Mouse (Mus musculus) midbrain, embryonic 15.5 days (tissue): ENCODE results near the gene Thrb. TPM values are rescaled to one million over a fixed set of nuclear protein-coding genes. Genes with fewer than 3 reads are reported as not detected.

Experiments used
- ATAC-seq: fragments of 200-750 bp; cut with Nextera tagmentation; replicated peaks from 2 replicates; pipeline ENCODE4 v1.8.0; 2017; ENCODE audit warnings: moderate TSS enrichment
- H3K27ac ChIP-seq: fragments of 300-500 bp; sonication (generic); 2 replicates; pipeline ENCODE4 v1.5.1; 2015; ENCODE audit warnings: mild to moderate bottlenecking, inconsistent platforms
- H3K27me3 ChIP-seq: fragments of 300-500 bp; sonication (generic); replicated peaks from 2 replicates; pipeline ENCODE4 v1.6.1; 2015; ENCODE audit warnings: inconsistent platforms
- H3K36me3 ChIP-seq: fragments of 300-500 bp; sonication (generic); replicated peaks from 2 replicates; pipeline ENCODE4 v1.6.1; 2015; ENCODE audit warnings: inconsistent platforms
- H3K4me1 ChIP-seq: fragments of 300-500 bp; sonication (generic); 2 replicates; pipeline ENCODE4 v1.6.1; 2015; ENCODE audit warnings: inconsistent platforms
- H3K4me2 ChIP-seq: fragments of 300-500 bp; sonication (generic); 2 replicates; pipeline ENCODE4 v1.6.1; 2015; ENCODE audit warnings: inconsistent platforms, mild to moderate bottlenecking, moderate library complexity
- H3K4me3 ChIP-seq: fragments of 300-500 bp; sonication (generic); 2 replicates; pipeline ENCODE4 v1.5.1; 2015; ENCODE audit warnings: mild to moderate bottlenecking, inconsistent platforms
- H3K9ac ChIP-seq: fragments of 300-500 bp; sonication (generic); 2 replicates; pipeline ENCODE4 v1.6.1; 2015; ENCODE audit warnings: mild to moderate bottlenecking, inconsistent platforms
- H3K9me3 ChIP-seq: fragments of 300-500 bp; sonication (generic); 2 replicates; pipeline ENCODE4 v1.6.1; 2016; ENCODE audit warnings: inconsistent platforms
- whole genome bisulfite sequencing: fragments of 180-500 bp; shearing (Covaris S2); methylation state at CpG from one replicate; pipeline ENCODE4 v1.1.7; 2015; ENCODE audit warnings: mixed read lengths; 5-methylcytosine and 5-hydroxymethylcytosine counted together
- polyA plus RNA-seq: library from polyadenylated mRNA; unstranded; fragments of >200 nt; fragmentation: Nextera tagmentation; extraction: Ambion mirVana; gene quantifications from 2 replicates; pipeline ENCODE4 v1.2.1, GENCODE M21; 2015

The Thrb gene
- polyA plus RNA-seq, 1 experiment from 2014 or later, result 2.3 TPM

GRCm38 (mm10) chr14:17674335-17674734, 14.3 kb downstream of the Thrb start:
- no peaks in the 10 kb centered on the region for H3K36me3 ChIP-seq
- H3K27me3 ChIP-seq, result no peaks in the 10 kb centered on the region
- H3K27ac ChIP-seq, result no peak overlapping the region
- no peak overlapping the region for H3K9ac ChIP-seq
- no peaks in the 10 kb centered on the region for H3K4me1 ChIP-seq
- no peak for ATAC-seq
- no peak overlapping the region for H3K4me2 ChIP-seq
- H3K4me3 ChIP-seq, result no peak overlapping the region
- no peaks in the 10 kb centered on the region for H3K9me3 ChIP-seq
- WGBS, result 95% methylated on average over 1 of the region's 1 CpGs

- WGBS, result 92% methylated on average over 3 of the region's 3 CpGs
- Histone ChIP-seq H3K4me2 (no peak overlapping the region), H3K4me1 (no peaks in the 10 kb centered on the region), H3K9ac (no peak overlapping the region), H3K36me3 (no peaks in the 10 kb centered on the region), H3K27me3 (no peaks in the 10 kb centered on the region), H3K9me3 (no peaks in the 10 kb centered on the region), H3K27ac (no peak overlapping the region), H3K4me3 (no peak overlapping the region)
- no peak for ATAC-seq
These were observed 15.2 kb downstream of the Thrb start for GRCm38 (mm10) chr14:17675214-17675613.

GRCm38 (mm10) chr14:17681479-17681878, 21.4 kb downstream of the Thrb start:
- no peaks in the 10 kb centered on the region for H3K4me1 ChIP-seq
- no peak for ATAC-seq
- no peaks in the 10 kb centered on the region for H3K36me3 ChIP-seq
- H3K27me3 ChIP-seq, result no peaks in the 10 kb centered on the region
- H3K9ac ChIP-seq, result no peak overlapping the region
- H3K27ac ChIP-seq, result no peak overlapping the region
- H3K9me3 ChIP-seq, result no peaks in the 10 kb centered on the region
- no peak overlapping the region for H3K4me2 ChIP-seq
- no peak overlapping the region for H3K4me3 ChIP-seq

GRCm38 (mm10) chr14:17684881-17685280, 24.8 kb downstream of the Thrb start:
- no peak for ATAC-seq
- Histone ChIP-seq H3K36me3 (no peaks in the 10 kb centered on the region), H3K4me1 (no peaks in the 10 kb centered on the region), H3K27me3 (no peaks in the 10 kb centered on the region), H3K9ac (no peak overlapping the region), H3K9me3 (no peaks in the 10 kb centered on the region), H3K4me2 (no peak overlapping the region), H3K27ac (no peak overlapping the region), H3K4me3 (no peak overlapping the region)
- WGBS, result 83% methylated on average over 1 of the region's 1 CpGs

- no peaks in the 10 kb centered on the region for H3K4me1 ChIP-seq
- no peaks in the 10 kb centered on the region for H3K9me3 ChIP-seq
- 99% methylated on average over 3 of the region's 3 CpGs for WGBS
- H3K27ac ChIP-seq, result no peak overlapping the region
- no peaks in the 10 kb centered on the region for H3K27me3 ChIP-seq
- H3K4me3 ChIP-seq, result no peak overlapping the region
- ATAC-seq, result no peak
- H3K9ac ChIP-seq, result no peak overlapping the region
- H3K4me2 ChIP-seq, result no peak overlapping the region
- no peaks in the 10 kb centered on the region for H3K36me3 ChIP-seq
These were observed 25.4 kb downstream of the Thrb start for GRCm38 (mm10) chr14:17685491-17685890.

- H3K4me2 ChIP-seq, result no peak overlapping the region
- H3K36me3 ChIP-seq, result no peaks in the 10 kb centered on the region
- no peaks in the 10 kb centered on the region for H3K9me3 ChIP-seq
- 86% methylated on average over 3 of the region's 3 CpGs for WGBS
- H3K27me3 ChIP-seq, result no peaks in the 10 kb centered on the region
- no peak overlapping the region for H3K9ac ChIP-seq
- H3K27ac ChIP-seq, result no peak overlapping the region
- no peak for ATAC-seq
- H3K4me3 ChIP-seq, result no peak overlapping the region
- H3K4me1 ChIP-seq, result no peaks in the 10 kb centered on the region
These were observed 26.9 kb downstream of the Thrb start for GRCm38 (mm10) chr14:17686939-17687338.

- 80% methylated on average over 1 of the region's 1 CpGs for WGBS
- H3K27ac ChIP-seq, result no peak overlapping the region
- ATAC-seq, result no peak
- H3K4me3 ChIP-seq, result no peak overlapping the region
- no peaks in the 10 kb centered on the region for H3K9me3 ChIP-seq
- no peak overlapping the region for H3K4me2 ChIP-seq
- H3K9ac ChIP-seq, result no peak overlapping the region
- H3K4me1 ChIP-seq, result no peaks in the 10 kb centered on the region
- H3K36me3 ChIP-seq, result no peaks in the 10 kb centered on the region
- no peaks in the 10 kb centered on the region for H3K27me3 ChIP-seq
These were observed 31.2 kb downstream of the Thrb start for GRCm38 (mm10) chr14:17691246-17691645.

GRCm38 (mm10) chr14:17695526-17695925, 35.5 kb downstream of the Thrb start:
- H3K4me2 ChIP-seq, result no peak overlapping the region
- no peaks in the 10 kb centered on the region for H3K4me1 ChIP-seq
- no peaks in the 10 kb centered on the region for H3K27me3 ChIP-seq
- no peak for ATAC-seq
- H3K9ac ChIP-seq, result no peak overlapping the region
- no peaks in the 10 kb centered on the region for H3K36me3 ChIP-seq
- H3K9me3 ChIP-seq, result no peaks in the 10 kb centered on the region
- 83% methylated on average over 4 of the region's 4 CpGs for WGBS
- no peak overlapping the region for H3K27ac ChIP-seq
- H3K4me3 ChIP-seq, result no peak overlapping the region

- no peak for ATAC-seq
- Histone ChIP-seq H3K27ac (no peak overlapping the region), H3K9me3 (no peaks in the 10 kb centered on the region), H3K36me3 (no peaks in the 10 kb centered on the region), H3K4me1 (no peaks in the 10 kb centered on the region), H3K9ac (no peak overlapping the region), H3K4me3 (no peak overlapping the region), H3K27me3 (no peaks in the 10 kb centered on the region), H3K4me2 (no peak overlapping the region)
- WGBS, result 89% methylated on average over 9 of the region's 9 CpGs
These were observed 38.0 kb downstream of the Thrb start for GRCm38 (mm10) chr14:17697920-17698632.

- Histone ChIP-seq H3K27ac (no peak overlapping the region), H3K9me3 (no peaks in the 10 kb centered on the region), H3K4me1 (no peaks in the 10 kb centered on the region), H3K36me3 (no peaks in the 10 kb centered on the region), H3K4me3 (no peak overlapping the region), H3K4me2 (no peak overlapping the region), H3K9ac (no peak overlapping the region), H3K27me3 (no peaks in the 10 kb centered on the region)
- WGBS, result 91% methylated on average over 3 of the region's 3 CpGs
- ATAC-seq, result no peak
These were observed 40.2 kb downstream of the Thrb start for GRCm38 (mm10) chr14:17700228-17700627.

- Histone ChIP-seq H3K9ac (no peak overlapping the region), H3K4me3 (no peak overlapping the region), H3K27me3 (no peaks in the 10 kb centered on the region), H3K36me3 (no peaks in the 10 kb centered on the region), H3K9me3 (no peaks in the 10 kb centered on the region), H3K4me1 (no peaks in the 10 kb centered on the region), H3K4me2 (no peak overlapping the region), H3K27ac (no peak overlapping the region)
- ATAC-seq, result no peak
- 80% methylated on average over 7 of the region's 7 CpGs for WGBS
These were observed 53.3 kb downstream of the Thrb start for GRCm38 (mm10) chr14:17713297-17713904.

- Histone ChIP-seq H3K36me3 (no peaks in the 10 kb centered on the region), H3K27me3 (no peaks in the 10 kb centered on the region), H3K9ac (no peak overlapping the region), H3K27ac (no peak overlapping the region), H3K4me1 (no peaks in the 10 kb centered on the region), H3K4me3 (no peak overlapping the region), H3K9me3 (no peaks in the 10 kb centered on the region), H3K4me2 (no peak overlapping the region)
- ATAC-seq, result no peak
- WGBS, result 81% methylated on average over 2 of the region's 2 CpGs
These were observed 59.4 kb downstream of the Thrb start for GRCm38 (mm10) chr14:17719494-17719893.

GRCm38 (mm10) chr14:17722824-17723445, 62.9 kb downstream of the Thrb start:
- no peaks in the 10 kb centered on the region for H3K36me3 ChIP-seq
- no peak overlapping the region for H3K4me3 ChIP-seq
- H3K4me2 ChIP-seq, result no peak overlapping the region
- no peaks in the 10 kb centered on the region for H3K9me3 ChIP-seq
- no peaks in the 10 kb centered on the region for H3K27me3 ChIP-seq
- 22% methylated on average over 1 of the region's 1 CpGs for WGBS
- H3K27ac ChIP-seq, result no peak overlapping the region
- no peak; the same call in 1 of the 2 replicates for ATAC-seq
- no peaks in the 10 kb centered on the region for H3K4me1 ChIP-seq
- H3K9ac ChIP-seq, result no peak overlapping the region
